Mouse (Mus musculus): ENCODE results near the gene Rpf1. TPM values are rescaled to one million over a fixed set of nuclear protein-coding genes. Genes with fewer than 3 reads are reported as not detected.

The Rpf1 gene
- 52.4 and 55.6 TPM in 2 replicates for polyA plus RNA-seq (2015; fragmentation: Nextera tagmentation; extraction: Ambion mirVana)

GRCm38 (mm10) chr3:146520798-146521651 is at the start of gene Rpf1:
Gene Rpf1 (minus strand): TSS chr3:146521429.
- WGBS = under 1% methylated on average over 56 of the region's 82 CpGs
- Histone ChIP-seq H3K9me3 (no peaks in the 10 kb centered on the region), H3K4me1 (replicated peaks) (peaks cover 11% of the 10 kb centered on the region), H3K4me3 (replicated peaks) (peak within 1 kb of the TSS; percentile 80), H3K36me3 (peaks cover 17% of the 10 kb centered on the region), H3K9ac (replicated peaks) (peak within 1 kb of the TSS; percentile 83), H3K4me2 (replicated peaks) (peak within 1 kb of the TSS; percentile 74), H3K27ac (peak within 1 kb of the TSS; percentile 98), H3K27me3 (no peaks in the 10 kb centered on the region)
- peak; percentile 96 for ATAC-seq

- Histone ChIP-seq H3K9ac (replicated peaks) (no peak overlapping the region), H3K9me3 (no peaks in the 10 kb centered on the region), H3K4me3 (replicated peaks) (no peak overlapping the region), H3K27ac (no peak overlapping the region), H3K4me2 (replicated peaks) (no peak overlapping the region), H3K4me1 (replicated peaks) (no peaks in the 10 kb centered on the region), H3K36me3 (no peaks in the 10 kb centered on the region), H3K27me3 (no peaks in the 10 kb centered on the region)
- WGBS = 85% methylated on average over 6 of the region's 6 CpGs
- no peak for ATAC-seq
These were observed 49.7 kb upstream of the Rpf1 start for GRCm38 (mm10) chr3:146570939-146571338.

- Histone ChIP-seq H3K27ac (no peak within 1 kb of the TSS), H3K4me3 (replicated peaks) (no peak within 1 kb of the TSS), H3K9ac (replicated peaks) (no peak within 1 kb of the TSS), H3K36me3 (no peaks in the 10 kb centered on the region), H3K4me2 (replicated peaks) (no peak within 1 kb of the TSS), H3K27me3 (no peaks in the 10 kb centered on the region), H3K4me1 (replicated peaks) (no peaks in the 10 kb centered on the region), H3K9me3 (no peaks in the 10 kb centered on the region)
- no peak for ATAC-seq
- WGBS = 85% methylated on average over 10 of the region's 10 CpGs
These were observed 49.0 kb upstream of the Rpf1 start, which contains the start of gene Uox for GRCm38 (mm10) chr3:146570148-146570782. Gene Uox (plus strand): TSS chr3:146570426.

- no peak overlapping the region for H3K4me3 ChIP-seq (replicated peaks)
- WGBS = 90% methylated on average over 3 of the region's 3 CpGs
- peaks cover 3% of the 10 kb centered on the region for H3K4me1 ChIP-seq (replicated peaks)
- no peaks in the 10 kb centered on the region for H3K9me3 ChIP-seq
- H3K4me2 ChIP-seq (replicated peaks) = no peak overlapping the region
- no peak for ATAC-seq
- H3K27ac ChIP-seq = no peak overlapping the region
- no peaks in the 10 kb centered on the region for H3K36me3 ChIP-seq
- H3K27me3 ChIP-seq = no peaks in the 10 kb centered on the region
- H3K9ac ChIP-seq (replicated peaks) = no peak overlapping the region
These were observed 48.4 kb upstream of the Rpf1 start for GRCm38 (mm10) chr3:146569594-146569993.

GRCm38 (mm10) chr3:146567884-146568530 is 46.8 kb upstream of the Rpf1 start:
- Histone ChIP-seq H3K27me3 (no peaks in the 10 kb centered on the region), H3K4me2 (replicated peaks) (no peak overlapping the region), H3K9ac (replicated peaks) (no peak overlapping the region), H3K36me3 (no peaks in the 10 kb centered on the region), H3K4me3 (replicated peaks) (no peak overlapping the region), H3K27ac (no peak overlapping the region), H3K9me3 (no peaks in the 10 kb centered on the region), H3K4me1 (replicated peaks) (peaks cover 5% of the 10 kb centered on the region)
- no peak for ATAC-seq
- 85% methylated on average over 9 of the region's 9 CpGs for WGBS

GRCm38 (mm10) chr3:146567366-146567765 is 46.1 kb upstream of the Rpf1 start:
- no peaks in the 10 kb centered on the region for H3K36me3 ChIP-seq
- no peaks in the 10 kb centered on the region for H3K27me3 ChIP-seq
- H3K27ac ChIP-seq = no peak overlapping the region
- 89% methylated on average over 7 of the region's 7 CpGs for WGBS
- no peak overlapping the region for H3K4me2 ChIP-seq (replicated peaks)
- H3K9ac ChIP-seq (replicated peaks) = no peak overlapping the region
- peaks cover 5% of the 10 kb centered on the region for H3K4me1 ChIP-seq (replicated peaks)
- ATAC-seq = no peak
- no peak overlapping the region for H3K4me3 ChIP-seq (replicated peaks)
- H3K9me3 ChIP-seq = no peaks in the 10 kb centered on the region

- WGBS = 91% methylated on average over 1 of the region's 1 CpGs
- Histone ChIP-seq H3K27me3 (no peaks in the 10 kb centered on the region), H3K4me2 (replicated peaks) (no peak overlapping the region), H3K27ac (no peak overlapping the region), H3K4me3 (replicated peaks) (no peak overlapping the region), H3K9me3 (no peaks in the 10 kb centered on the region), H3K36me3 (no peaks in the 10 kb centered on the region), H3K9ac (replicated peaks) (no peak overlapping the region), H3K4me1 (replicated peaks) (peaks cover 5% of the 10 kb centered on the region)
- ATAC-seq = no peak
These were observed 43.8 kb upstream of the Rpf1 start for GRCm38 (mm10) chr3:146565065-146565411.

- Histone ChIP-seq H3K36me3 (no peaks in the 10 kb centered on the region), H3K4me1 (replicated peaks) (peaks cover 5% of the 10 kb centered on the region), H3K27me3 (no peaks in the 10 kb centered on the region), H3K4me2 (replicated peaks) (0 out of 2 replicates have a peak overlapping the region, but pooled peaks have one; percentile 1), H3K4me3 (replicated peaks) (no peak overlapping the region), H3K9me3 (no peaks in the 10 kb centered on the region), H3K27ac (no peak overlapping the region), H3K9ac (replicated peaks) (no peak overlapping the region)
- 25% methylated on average over 14 of the region's 14 CpGs for WGBS
- ATAC-seq = peak; percentile 66
These were observed 43.2 kb upstream of the Rpf1 start for GRCm38 (mm10) chr3:146564268-146565064.

- Histone ChIP-seq H3K36me3 (no peaks in the 10 kb centered on the region), H3K27me3 (no peaks in the 10 kb centered on the region), H3K4me1 (replicated peaks) (peaks cover 5% of the 10 kb centered on the region), H3K27ac (no peak overlapping the region), H3K9me3 (no peaks in the 10 kb centered on the region), H3K4me2 (replicated peaks) (no peak overlapping the region), H3K4me3 (replicated peaks) (no peak overlapping the region), H3K9ac (replicated peaks) (no peak overlapping the region)
- WGBS = 92% methylated on average over 7 of the region's 7 CpGs
- ATAC-seq = no peak
These were observed 41.7 kb upstream of the Rpf1 start for GRCm38 (mm10) chr3:146562936-146563335.

- no peak overlapping the region for H3K27ac ChIP-seq
- H3K4me2 ChIP-seq (replicated peaks) = no peak overlapping the region
- no peak for ATAC-seq
- no peaks in the 10 kb centered on the region for H3K27me3 ChIP-seq
- H3K4me3 ChIP-seq (replicated peaks) = no peak overlapping the region
- no peaks in the 10 kb centered on the region for H3K9me3 ChIP-seq
- H3K4me1 ChIP-seq (replicated peaks) = no peaks in the 10 kb centered on the region
- no peak overlapping the region for H3K9ac ChIP-seq (replicated peaks)
- WGBS = 90% methylated on average over 6 of the region's 6 CpGs
- H3K36me3 ChIP-seq = no peaks in the 10 kb centered on the region
These were observed 36.3 kb upstream of the Rpf1 start for GRCm38 (mm10) chr3:146557507-146557906.

GRCm38 (mm10) chr3:146556567-146556966 is 35.3 kb upstream of the Rpf1 start:
- Histone ChIP-seq H3K36me3 (no peaks in the 10 kb centered on the region), H3K27me3 (no peaks in the 10 kb centered on the region), H3K9me3 (no peaks in the 10 kb centered on the region), H3K4me1 (replicated peaks) (no peaks in the 10 kb centered on the region), H3K27ac (no peak overlapping the region), H3K9ac (replicated peaks) (no peak overlapping the region), H3K4me2 (replicated peaks) (no peak overlapping the region), H3K4me3 (replicated peaks) (no peak overlapping the region)
- ATAC-seq = no peak
- 82% methylated on average over 1 of the region's 1 CpGs for WGBS
